Mouse (Mus musculus): Measurements from ENCODE around the gene Catsperg1. TPM values are rescaled to one million over a fixed set of nuclear protein-coding genes. Genes with fewer than 3 reads are reported as not detected.
"Not testable (repeated sequence)": the region's sequence is repeated elsewhere in the genome, so short reads cannot be mapped to it uniquely, and the experiment has no call there.

Gene Catsperg1
- polyA plus RNA-seq, 1 experiment from 2014 or later = 5.8 TPM

GRCm38 (mm10) chr7:29155196-29155837 lies 58.5 kb downstream of the Catsperg1 start:
- Histone ChIP-seq H3K4me1 (ENCODE audit: control insufficient read depth, insufficient read depth, low read length) (peaks cover 8% of the 10 kb centered on the region), H3K4me3 (ENCODE audit: low read depth, low read length) (peak overlapping the region; percentile 81), H3K36me3 (ENCODE audit: control insufficient read depth, insufficient read depth, low read length) (no peaks in the 10 kb centered on the region), H3K27ac (ENCODE audit: low read length) (peak overlapping the region; percentile 91), H3K9me3 (replicated peaks; ENCODE audit: control insufficient read depth, low read length, poor library complexity, severe bottlenecking) (no peaks in the 10 kb centered on the region), H3K4me2 (ENCODE audit: low read length) (peak overlapping the region; percentile 92), H3K27me3 (ENCODE audit: control insufficient read depth, insufficient read depth, low read depth, low read length) (peaks cover 4% of the 10 kb centered on the region), H3K9ac (ENCODE audit: low read depth, low read length) (peak overlapping the region; percentile 78)
- ATAC-seq = peak; percentile 92
- 8% methylated on average over 35 of the region's 37 CpGs for WGBS

- no peak overlapping the region for H3K9ac ChIP-seq (ENCODE audit: low read depth, low read length)
- H3K27me3 ChIP-seq (ENCODE audit: control insufficient read depth, insufficient read depth, low read depth, low read length) = peaks cover 4% of the 10 kb centered on the region
- no peak overlapping the region for H3K4me2 ChIP-seq (ENCODE audit: low read length)
- no peak overlapping the region for H3K4me3 ChIP-seq (ENCODE audit: low read depth, low read length)
- ATAC-seq = no peak
- no peaks in the 10 kb centered on the region for H3K9me3 ChIP-seq (replicated peaks; ENCODE audit: control insufficient read depth, low read length, poor library complexity, severe bottlenecking)
- peaks cover 8% of the 10 kb centered on the region for H3K4me1 ChIP-seq (ENCODE audit: control insufficient read depth, insufficient read depth, low read length)
- no peaks in the 10 kb centered on the region for H3K36me3 ChIP-seq (ENCODE audit: control insufficient read depth, insufficient read depth, low read length)
- 95% methylated on average over 14 of the region's 14 CpGs for WGBS
- no peak overlapping the region for H3K27ac ChIP-seq (ENCODE audit: low read length)
Measured at GRCm38 (mm10) chr7:29154018-29154720, 59.7 kb downstream of the Catsperg1 start.

DNA sequence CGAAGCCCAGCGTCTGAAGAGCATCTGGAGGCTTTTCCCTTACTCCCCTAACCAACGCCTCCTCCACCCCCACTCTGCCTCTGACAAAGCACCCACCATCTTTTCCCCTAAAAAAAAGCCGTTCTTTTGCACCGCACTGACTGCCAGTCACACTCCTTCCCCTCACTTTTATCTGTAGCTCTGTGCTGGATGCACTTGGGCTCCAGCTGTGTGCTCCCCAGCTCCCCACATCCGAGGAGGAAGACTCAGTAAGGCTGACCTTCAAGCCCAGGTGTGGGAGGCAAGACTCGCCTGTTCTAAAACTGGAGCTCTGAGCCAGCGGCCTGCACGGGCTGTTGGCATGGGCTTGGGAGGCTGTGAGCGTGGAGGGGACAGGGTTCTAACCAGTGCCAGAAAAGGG lies 62.3 kb downstream of the Catsperg1 start:
- WGBS = 63% methylated on average over 10 of the region's 10 CpGs

GRCm38 (mm10) chr7:29148771-29149170 lies 65.1 kb downstream of the Catsperg1 start:
- H3K36me3 ChIP-seq (ENCODE audit: control insufficient read depth, insufficient read depth, low read length) = no peaks in the 10 kb centered on the region
- 90% methylated on average over 15 of the region's 15 CpGs for WGBS
- no peaks in the 10 kb centered on the region for H3K9me3 ChIP-seq (replicated peaks; ENCODE audit: control insufficient read depth, low read length, poor library complexity, severe bottlenecking)
- no peaks in the 10 kb centered on the region for H3K27me3 ChIP-seq (ENCODE audit: control insufficient read depth, insufficient read depth, low read depth, low read length)
- H3K9ac ChIP-seq (ENCODE audit: low read depth, low read length) = no peak overlapping the region
- H3K4me2 ChIP-seq (ENCODE audit: low read length) = no peak overlapping the region
- H3K4me3 ChIP-seq (ENCODE audit: low read depth, low read length) = no peak overlapping the region
- H3K27ac ChIP-seq (ENCODE audit: low read length) = no peak overlapping the region
- no peaks in the 10 kb centered on the region for H3K4me1 ChIP-seq (ENCODE audit: control insufficient read depth, insufficient read depth, low read length)
- ATAC-seq = no peak

More for the DNA sequence above, 62.3 kb downstream of the Catsperg1 start:
- no peak overlapping the region for H3K9ac ChIP-seq (ENCODE audit: low read depth, low read length)
- peaks cover 6% of the 10 kb centered on the region for H3K4me1 ChIP-seq (ENCODE audit: control insufficient read depth, insufficient read depth, low read length)
- H3K4me2 ChIP-seq (ENCODE audit: low read length) = no peak overlapping the region
- H3K36me3 ChIP-seq (ENCODE audit: control insufficient read depth, insufficient read depth, low read length) = no peaks in the 10 kb centered on the region
- no peak for ATAC-seq
- H3K4me3 ChIP-seq (ENCODE audit: low read depth, low read length) = no peak overlapping the region
- H3K9me3 ChIP-seq (replicated peaks; ENCODE audit: control insufficient read depth, low read length, poor library complexity, severe bottlenecking) = no peaks in the 10 kb centered on the region
- no peaks in the 10 kb centered on the region for H3K27me3 ChIP-seq (ENCODE audit: control insufficient read depth, insufficient read depth, low read depth, low read length)
- H3K27ac ChIP-seq (ENCODE audit: low read length) = no peak overlapping the region

- ATAC-seq = no peak
- no peak overlapping the region for H3K27ac ChIP-seq (ENCODE audit: low read length)
- no peaks in the 10 kb centered on the region for H3K27me3 ChIP-seq (ENCODE audit: control insufficient read depth, insufficient read depth, low read depth, low read length)
- H3K4me2 ChIP-seq (ENCODE audit: low read length) = no peak overlapping the region
- H3K4me3 ChIP-seq (ENCODE audit: low read depth, low read length) = no peak overlapping the region
- H3K9ac ChIP-seq (ENCODE audit: low read depth, low read length) = no peak overlapping the region
- no peaks in the 10 kb centered on the region for H3K36me3 ChIP-seq (ENCODE audit: control insufficient read depth, insufficient read depth, low read length)
- WGBS = 87% methylated on average over 7 of the region's 7 CpGs
- H3K9me3 ChIP-seq (replicated peaks; ENCODE audit: control insufficient read depth, low read length, poor library complexity, severe bottlenecking) = no peaks in the 10 kb centered on the region
- H3K4me1 ChIP-seq (ENCODE audit: control insufficient read depth, insufficient read depth, low read length) = no peaks in the 10 kb centered on the region
Measured at GRCm38 (mm10) chr7:29146625-29147367, 67.0 kb downstream of the Catsperg1 start.

GRCm38 (mm10) chr7:29144006-29144405 lies 69.8 kb downstream of the Catsperg1 start:
- H3K4me1 ChIP-seq (ENCODE audit: control insufficient read depth, insufficient read depth, low read length) = no peaks in the 10 kb centered on the region
- no peaks in the 10 kb centered on the region for H3K27me3 ChIP-seq (ENCODE audit: control insufficient read depth, insufficient read depth, low read depth, low read length)
- H3K36me3 ChIP-seq (ENCODE audit: control insufficient read depth, insufficient read depth, low read length) = no peaks in the 10 kb centered on the region
- WGBS = 90% methylated on average over 4 of the region's 4 CpGs
- H3K9me3 ChIP-seq (replicated peaks; ENCODE audit: control insufficient read depth, low read length, poor library complexity, severe bottlenecking) = no peaks in the 10 kb centered on the region
- no peak overlapping the region for H3K4me3 ChIP-seq (ENCODE audit: low read depth, low read length)
- H3K27ac ChIP-seq (ENCODE audit: low read length) = no peak overlapping the region
- H3K9ac ChIP-seq (ENCODE audit: low read depth, low read length) = no peak overlapping the region
- H3K4me2 ChIP-seq (ENCODE audit: low read length) = no peak overlapping the region
- ATAC-seq = no peak

DNA sequence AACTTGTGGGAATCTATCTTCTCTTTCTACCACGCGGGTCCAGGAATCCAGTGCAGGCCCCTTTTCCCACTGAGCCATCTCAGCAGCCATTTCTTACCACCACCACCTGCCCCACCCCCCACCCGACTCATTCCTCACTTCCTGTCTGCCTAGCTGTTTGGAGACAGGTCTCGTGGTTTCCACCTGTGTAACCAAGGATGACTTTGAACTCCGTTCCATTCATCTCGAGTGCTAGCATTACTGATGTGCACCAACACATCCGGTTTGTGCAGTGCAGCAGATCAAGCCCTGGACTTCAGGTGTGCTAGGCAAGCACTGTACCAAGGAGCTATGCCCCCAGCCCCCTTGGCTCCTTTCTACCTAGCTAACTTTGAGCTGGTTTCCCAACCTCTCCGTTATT lies 72.4 kb downstream of the Catsperg1 start:
- Histone ChIP-seq H3K27ac (ENCODE audit: low read length) (no peak overlapping the region), H3K27me3 (ENCODE audit: control insufficient read depth, insufficient read depth, low read depth, low read length) (no peaks in the 10 kb centered on the region), H3K36me3 (ENCODE audit: control insufficient read depth, insufficient read depth, low read length) (no peaks in the 10 kb centered on the region), H3K4me3 (ENCODE audit: low read depth, low read length) (no peak overlapping the region), H3K9me3 (replicated peaks; ENCODE audit: control insufficient read depth, low read length, poor library complexity, severe bottlenecking) (no peaks in the 10 kb centered on the region), H3K4me2 (ENCODE audit: low read length) (no peak overlapping the region), H3K4me1 (ENCODE audit: control insufficient read depth, insufficient read depth, low read length) (no peaks in the 10 kb centered on the region), H3K9ac (ENCODE audit: low read depth, low read length) (no peak overlapping the region)
- 88% methylated on average over 8 of the region's 8 CpGs for WGBS
- ATAC-seq = no peak

DNA sequence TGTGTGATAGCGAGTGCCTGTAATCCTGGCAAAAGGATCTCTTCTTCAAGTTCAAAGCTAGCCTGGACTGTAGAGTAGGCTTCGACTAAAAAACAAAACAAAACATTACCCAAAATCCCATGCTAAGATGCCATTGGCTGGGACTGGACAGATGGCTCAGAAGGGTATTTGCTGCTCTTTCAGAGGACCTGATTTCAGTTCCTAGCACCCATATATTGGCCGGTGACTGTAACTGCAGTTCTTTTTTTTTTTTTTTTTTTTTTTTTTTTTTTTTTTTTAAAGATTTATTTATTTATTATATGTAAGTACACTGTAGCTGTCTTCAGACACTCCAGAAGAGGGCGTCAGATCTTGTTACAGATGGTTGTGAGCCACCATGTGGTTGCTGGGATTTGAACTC lies 74.6 kb downstream of the Catsperg1 start:
- not testable (repeated sequence) for H3K4me1 ChIP-seq (ENCODE audit: control insufficient read depth, insufficient read depth, low read length); H3K9ac ChIP-seq (ENCODE audit: low read depth, low read length); H3K4me3 ChIP-seq (ENCODE audit: low read depth, low read length); H3K4me2 ChIP-seq (ENCODE audit: low read length); H3K36me3 ChIP-seq (ENCODE audit: control insufficient read depth, insufficient read depth, low read length); ATAC-seq; H3K9me3 ChIP-seq (replicated peaks; ENCODE audit: control insufficient read depth, low read length, poor library complexity, severe bottlenecking); H3K27me3 ChIP-seq (ENCODE audit: control insufficient read depth, insufficient read depth, low read depth, low read length); H3K27ac ChIP-seq (ENCODE audit: low read length)
- 92% methylated on average over 3 of the region's 4 CpGs for WGBS

DNA sequence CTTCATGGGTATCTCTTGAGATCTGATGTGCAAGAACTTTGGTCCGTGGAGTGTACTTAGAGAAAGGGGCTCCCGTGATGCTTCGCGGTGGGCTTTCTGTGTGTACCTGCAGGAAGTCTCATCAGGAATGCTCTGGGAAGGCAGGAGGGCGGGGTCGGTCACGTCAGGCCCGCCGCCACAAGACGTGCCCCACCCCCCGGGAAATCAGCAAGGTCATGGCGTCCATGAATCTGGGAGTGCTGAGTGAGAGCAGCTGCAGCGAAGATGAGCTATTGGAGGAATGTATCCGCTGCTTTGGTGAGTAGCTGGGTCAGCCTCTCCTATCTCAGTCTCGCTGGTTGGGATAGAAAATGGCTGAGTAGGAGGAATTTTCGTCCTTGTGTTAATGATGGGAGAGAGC lies 76.4 kb downstream of the Catsperg1 start:
- H3K27me3 ChIP-seq (ENCODE audit: control insufficient read depth, insufficient read depth, low read depth, low read length) = peaks cover 3% of the 10 kb centered on the region
- no peak overlapping the region for H3K4me3 ChIP-seq (ENCODE audit: low read depth, low read length)
- H3K27ac ChIP-seq (ENCODE audit: low read length) = no peak overlapping the region
- no peaks in the 10 kb centered on the region for H3K9me3 ChIP-seq (replicated peaks; ENCODE audit: control insufficient read depth, low read length, poor library complexity, severe bottlenecking)
- 51% methylated on average over 16 of the region's 16 CpGs for WGBS
- no peak for ATAC-seq
- no peak overlapping the region for H3K4me2 ChIP-seq (ENCODE audit: low read length)
- H3K36me3 ChIP-seq (ENCODE audit: control insufficient read depth, insufficient read depth, low read length) = no peaks in the 10 kb centered on the region
- no peak overlapping the region for H3K9ac ChIP-seq (ENCODE audit: low read depth, low read length)
- H3K4me1 ChIP-seq (ENCODE audit: control insufficient read depth, insufficient read depth, low read length) = peaks cover 5% of the 10 kb centered on the region; the same call in 1 of the 2 replicates
